Mouse (Mus musculus): ENCODE results near the gene Cacna1a.

DNA sequence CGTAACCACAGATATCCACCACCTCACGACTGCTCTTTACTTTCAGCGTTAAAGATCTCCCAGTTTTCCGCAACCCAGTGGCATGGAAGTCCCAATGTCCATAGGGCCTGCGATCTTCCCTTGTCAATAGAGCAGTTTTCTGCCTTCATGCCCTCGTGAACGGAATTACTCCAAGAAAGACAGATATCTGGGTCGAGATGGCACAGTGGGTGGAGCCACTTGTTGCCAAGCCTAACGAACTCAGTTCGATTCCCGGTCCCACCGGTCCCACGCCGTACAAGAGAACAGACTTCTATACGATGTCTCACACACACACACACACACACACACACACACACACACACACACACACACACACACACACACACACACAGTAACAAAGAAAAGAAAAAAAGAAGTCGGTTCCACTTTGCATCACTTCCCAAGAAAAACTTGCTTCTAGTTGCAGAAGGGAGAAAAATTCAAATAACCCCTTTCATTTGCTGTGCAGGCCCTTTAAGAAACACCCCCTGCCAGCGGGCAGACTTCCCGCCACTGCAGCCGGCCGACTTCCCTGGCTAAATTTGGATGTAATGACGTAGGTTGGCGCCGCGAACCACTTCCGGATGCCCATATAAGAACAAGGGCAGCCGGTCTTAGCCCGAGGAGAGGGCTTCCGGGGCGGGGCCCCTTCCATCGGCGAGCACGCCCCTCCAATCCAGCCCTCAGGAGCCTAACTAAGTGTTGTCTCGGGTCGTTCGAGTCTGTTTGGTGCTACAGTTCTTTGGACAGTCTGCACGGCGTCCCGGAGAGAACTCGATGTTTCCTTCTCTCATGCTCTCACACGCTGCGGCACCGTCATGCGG, 275.5 kb downstream of the Cacna1a start:
- peak; percentile 67; the same call in 1 of the 2 replicates for TF ChIP-seq POLR2A (IDR thresholded peaks at IDR 0.05; ENCODE audit: borderline replicate concordance, extremely low read depth, insufficient read depth, insufficient read length, poor library complexity, severe bottlenecking)
- TF ChIP-seq CTCF (IDR thresholded peaks at IDR 0.05; ENCODE audit: borderline replicate concordance, extremely low read depth, insufficient read depth, insufficient read length), result no peak
